Mouse (Mus musculus) thymus, adult 2 months (tissue): Measurements from ENCODE around the gene Epn1. TPM values are rescaled to one million over a fixed set of nuclear protein-coding genes. Genes with fewer than 3 reads are reported as not detected.
"Not testable (repeated sequence)": the region's sequence is repeated elsewhere in the genome, so short reads cannot be mapped to it uniquely, and the experiment has no call there.

Experiments
- DNase-seq: peaks from one replicate; pipeline ENCODE4 v3.0.0; 2021
- H3K27ac ChIP-seq: fragments of 200-500 bp; 2 replicates; pipeline ENCODE4 v1.5.1; 2012; ENCODE audit warnings: low read length, control low read depth; ENCODE audit not compliant: control insufficient read depth, insufficient read depth
- H3K27me3 ChIP-seq: fragments of 200-500 bp; 2 replicates; pipeline ENCODE4 v1.6.1; 2012; ENCODE audit warnings: mild to moderate bottlenecking, low read length, moderate library complexity, mixed read lengths; ENCODE audit not compliant: control insufficient read depth, insufficient read depth
- H3K36me3 ChIP-seq: fragments of 200-500 bp; 2 replicates; pipeline ENCODE4 v1.6.1; 2012; ENCODE audit warnings: mild to moderate bottlenecking, low read length, moderate library complexity; ENCODE audit not compliant: control insufficient read depth, insufficient read depth
- H3K4me1 ChIP-seq: fragments of 200-500 bp; replicated peaks from 2 replicates; pipeline ENCODE4 v1.6.1; 2012; ENCODE audit warnings: low read length; ENCODE audit not compliant: control insufficient read depth, insufficient read depth
- H3K4me3 ChIP-seq: fragments of 200-500 bp; 2 replicates; pipeline ENCODE4 v1.5.1; 2012; ENCODE audit warnings: mild to moderate bottlenecking, low read length, control low read depth, moderate library complexity; ENCODE audit not compliant: control insufficient read depth, insufficient read depth
- CTCF ChIP-seq: fragments of 200-500 bp; IDR thresholded peaks from 2 replicates; pipeline ENCODE4 v1.5.1; 2012; ENCODE audit warnings: mild to moderate bottlenecking, control low read depth, low read length, moderate library complexity, borderline replicate concordance; ENCODE audit not compliant: control insufficient read depth, poor library complexity, insufficient read depth; ENCODE audit errors: extremely low read depth
- POLR2A ChIP-seq: fragments of 200-500 bp; IDR thresholded peaks from 2 replicates; pipeline ENCODE4 v1.6.1; 2012; ENCODE audit warnings: mild to moderate bottlenecking, low read length, control low read depth, moderate library complexity; ENCODE audit not compliant: control insufficient read depth, poor library complexity, insufficient read depth; ENCODE audit errors: extremely low read depth
- WGBS: fragments of 180-500 bp; shearing (Covaris S2); methylation state at CpG from one replicate; pipeline ENCODE4 v1.1.7; 2018; 5-methylcytosine and 5-hydroxymethylcytosine counted together
- polyA plus RNA-seq: library from polyadenylated mRNA; depleted of rRNA; stranded (reverse); fragments of >200 nt; gene quantifications from 2 replicates; pipeline ENCODE4 v1.2.3, GENCODE M21; 2012

Gene Epn1
- polyA plus RNA-seq, 1 experiment: 230 TPM

DNA sequence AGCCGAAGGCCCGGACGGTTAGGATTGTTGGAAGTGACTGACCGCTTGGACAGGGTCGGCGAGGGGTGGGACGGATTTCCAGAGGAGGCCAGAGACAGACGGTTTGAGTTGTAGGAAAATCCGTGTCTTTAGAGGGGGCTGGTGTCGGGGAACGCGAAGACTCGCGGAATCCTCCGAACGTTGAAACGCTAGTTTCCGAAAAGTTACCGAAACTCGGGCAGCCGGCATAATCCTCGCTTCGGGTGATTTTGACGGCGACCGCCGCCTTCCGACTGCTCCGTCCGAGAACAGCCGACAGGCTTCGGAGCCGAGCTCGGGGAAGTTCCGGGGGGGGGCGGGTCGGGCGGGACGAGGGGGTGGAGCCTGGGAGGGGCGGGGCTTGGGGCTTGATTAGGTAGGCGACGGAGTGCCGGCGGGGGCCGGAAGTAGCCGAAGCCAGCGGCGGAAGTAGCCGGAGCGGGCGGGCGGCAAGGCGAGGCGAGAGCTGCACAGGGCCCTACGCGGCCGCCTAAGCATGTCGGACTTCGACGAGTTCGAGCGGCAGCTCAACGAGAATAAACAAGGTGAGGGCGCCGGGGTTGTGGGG lies 18.2 kb upstream of the Epn1 start, which contains the start of gene U2af2:
Gene U2af2, plus strand, starts transcription at position 370 of the 586 bp plus-strand sequence.
- Histone ChIP-seq H3K4me3 (peak within 1 kb of the TSS; percentile 85), H3K27me3 (peaks cover 4% of the 10 kb centered on the region; the same call in 1 of the 2 replicates), H3K36me3 (peaks cover 8% of the 10 kb centered on the region), H3K27ac (peak within 1 kb of the TSS; percentile 97), H3K4me1 (peaks cover 15% of the 10 kb centered on the region)
- TF ChIP-seq POLR2A (peak; percentile 84), CTCF (no peak)
- peak; percentile 95 for DNase-seq
- WGBS: under 1% methylated on average over 65 of the region's 65 CpGs

DNA sequence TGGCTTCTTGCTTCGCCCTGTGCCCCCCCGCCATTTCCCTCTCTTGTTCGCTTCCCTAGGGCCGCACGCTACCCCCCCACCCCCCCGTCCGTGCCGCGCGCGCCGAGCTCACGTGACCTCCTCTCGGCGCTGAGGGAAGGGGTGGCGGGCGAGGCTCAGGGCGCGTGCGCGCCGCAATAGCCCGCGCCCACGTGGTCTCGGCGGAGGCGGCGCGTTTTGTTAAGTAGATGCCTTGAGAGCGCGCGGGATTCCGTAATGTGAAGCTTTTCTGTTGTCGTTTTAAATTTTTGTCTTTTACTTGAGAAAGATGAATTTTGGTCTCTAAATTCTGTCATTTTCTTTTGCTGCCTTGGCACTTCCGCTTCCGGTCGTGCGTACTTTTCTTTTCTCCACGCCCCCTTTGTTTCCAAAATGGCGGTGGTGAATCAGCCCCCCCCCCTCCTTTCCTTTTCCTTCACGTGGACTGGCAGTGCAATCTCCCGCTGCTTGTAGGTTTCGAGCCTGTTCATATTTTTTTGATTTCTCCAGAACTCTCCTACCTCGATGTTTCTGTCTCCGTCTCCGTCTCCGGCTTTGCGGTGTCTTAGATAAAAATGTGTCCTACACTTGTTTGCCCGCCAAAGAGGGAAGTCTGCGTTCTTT lies 17.6 kb upstream of the Epn1 start:
- WGBS: 0% methylated on average over 51 of the region's 51 CpGs

DNA sequence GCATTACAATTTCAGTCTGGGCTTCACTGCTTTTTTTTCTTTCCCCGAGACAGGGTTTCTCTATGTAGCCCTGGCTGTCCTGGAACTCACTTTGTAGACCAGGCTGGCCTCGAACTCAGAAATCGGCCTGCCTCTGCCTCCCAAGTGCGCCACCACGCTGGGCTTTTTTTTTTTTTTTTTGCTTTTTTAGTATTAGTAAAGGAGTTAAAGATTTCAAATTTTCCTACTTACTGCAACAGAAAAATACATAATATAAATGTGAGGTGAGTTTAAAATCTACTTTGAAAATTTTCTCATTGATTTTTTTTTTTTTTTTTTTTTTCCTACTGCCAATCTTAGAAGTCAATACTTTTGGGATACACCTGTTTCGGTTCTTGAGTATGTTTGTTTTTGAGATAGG lies 15.1 kb upstream of the Epn1 start:
- no peak for TF ChIP-seq CTCF
- TF ChIP-seq POLR2A: no peak
- no peak for DNase-seq
- no peaks in the 10 kb centered on the region for H3K27me3 ChIP-seq
- H3K4me1 ChIP-seq: peaks cover 8% of the 10 kb centered on the region
- H3K36me3 ChIP-seq: peaks cover 35% of the 10 kb centered on the region
- WGBS: 94% methylated on average over 6 of the region's 6 CpGs
- H3K4me3 ChIP-seq: no peak overlapping the region
- no peak overlapping the region for H3K27ac ChIP-seq

More for the DNA sequence above, 17.6 kb upstream of the Epn1 start:
- peaks cover 11% of the 10 kb centered on the region for H3K36me3 ChIP-seq
- H3K4me1 ChIP-seq: peaks cover 13% of the 10 kb centered on the region
- no peak for DNase-seq
- H3K27me3 ChIP-seq: no peaks in the 10 kb centered on the region
- peak overlapping the region; percentile 59 for H3K4me3 ChIP-seq
- H3K27ac ChIP-seq: peak overlapping the region; percentile 76
- no peak; the same call in 1 of the 2 replicates for TF ChIP-seq POLR2A
- TF ChIP-seq CTCF: no peak

DNA sequence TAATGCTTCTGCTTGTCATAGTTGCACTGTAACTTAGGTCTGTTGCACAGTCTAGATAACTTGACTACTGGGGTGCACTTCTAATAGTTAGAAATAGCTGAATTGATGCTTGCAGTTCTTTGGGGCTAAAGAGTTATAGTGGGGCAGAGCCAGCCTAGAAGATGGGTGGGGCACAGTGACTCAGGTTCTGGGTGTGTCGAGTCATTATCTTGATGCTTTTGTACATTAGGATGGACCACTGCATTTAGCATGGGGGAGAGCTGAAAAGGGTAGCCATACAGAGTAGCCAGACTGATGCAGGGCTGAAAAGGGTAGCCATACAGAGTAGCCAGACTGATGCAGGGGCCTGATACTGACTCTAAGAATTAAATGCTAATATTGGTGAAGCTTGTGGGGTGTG lies 6.4 kb upstream of the Epn1 start:
- Histone ChIP-seq H3K27me3 (no peaks in the 10 kb centered on the region), H3K4me3 (no peak overlapping the region), H3K27ac (no peak overlapping the region), H3K4me1 (no peaks in the 10 kb centered on the region), H3K36me3 (peaks cover 95% of the 10 kb centered on the region)
- TF ChIP-seq CTCF (no peak), POLR2A (no peak)
- WGBS: 86% methylated on average over 1 of the region's 1 CpGs
- DNase-seq: no peak

DNA sequence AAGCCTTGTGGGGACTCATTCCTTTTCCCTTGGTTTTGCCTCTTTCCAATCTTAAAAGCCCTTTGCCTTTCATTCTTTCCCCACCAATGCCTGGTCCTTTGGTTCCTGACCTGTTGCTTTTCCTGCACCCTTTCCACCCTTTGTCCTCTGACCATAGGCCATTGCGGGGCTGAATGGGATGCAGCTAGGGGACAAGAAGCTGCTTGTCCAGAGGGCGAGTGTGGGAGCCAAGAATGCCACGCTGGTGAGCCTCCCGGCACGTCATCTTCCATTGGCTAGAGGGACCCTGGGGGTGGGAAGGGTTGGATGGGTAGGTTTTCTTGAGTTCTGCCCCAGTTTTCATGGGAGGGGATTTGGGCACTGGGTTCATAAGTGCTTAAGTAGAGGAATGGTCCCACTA lies 5.1 kb upstream of the Epn1 start:
- no peak for DNase-seq
- Histone ChIP-seq H3K4me1 (no peaks in the 10 kb centered on the region), H3K36me3 (peaks cover 87% of the 10 kb centered on the region), H3K27ac (no peak overlapping the region), H3K27me3 (no peaks in the 10 kb centered on the region), H3K4me3 (no peak overlapping the region)
- TF ChIP-seq POLR2A: no peak
- WGBS: 95% methylated on average over 5 of the region's 5 CpGs

DNA sequence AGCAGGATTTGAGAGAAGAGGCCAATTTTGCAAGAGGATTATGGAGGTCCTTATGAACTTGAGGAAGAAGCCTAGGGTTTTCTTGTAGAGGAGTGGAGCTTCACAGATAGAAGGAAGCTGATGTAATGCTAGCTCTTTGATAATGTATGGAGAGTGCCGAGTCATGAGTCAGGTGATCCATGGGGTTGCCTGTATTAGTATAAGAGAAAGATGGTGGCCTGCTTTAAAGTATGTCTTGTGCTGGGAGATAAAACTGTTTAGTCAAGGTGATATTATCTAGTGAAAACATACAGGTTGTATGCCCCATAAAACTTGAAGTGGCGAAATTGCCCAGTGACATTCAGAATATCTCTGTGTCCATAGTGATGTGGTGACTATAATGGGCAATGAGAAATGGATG lies 3.1 kb upstream of the Epn1 start:
- WGBS: 93% methylated on average over 2 of the region's 2 CpGs
- peaks cover 7% of the 10 kb centered on the region for H3K4me1 ChIP-seq
- DNase-seq: no peak
- H3K36me3 ChIP-seq: peaks cover 67% of the 10 kb centered on the region
- H3K4me3 ChIP-seq: no peak overlapping the region
- TF ChIP-seq CTCF (no peak), POLR2A (no peak)
- no peaks in the 10 kb centered on the region for H3K27me3 ChIP-seq
- H3K27ac ChIP-seq: no peak overlapping the region

DNA sequence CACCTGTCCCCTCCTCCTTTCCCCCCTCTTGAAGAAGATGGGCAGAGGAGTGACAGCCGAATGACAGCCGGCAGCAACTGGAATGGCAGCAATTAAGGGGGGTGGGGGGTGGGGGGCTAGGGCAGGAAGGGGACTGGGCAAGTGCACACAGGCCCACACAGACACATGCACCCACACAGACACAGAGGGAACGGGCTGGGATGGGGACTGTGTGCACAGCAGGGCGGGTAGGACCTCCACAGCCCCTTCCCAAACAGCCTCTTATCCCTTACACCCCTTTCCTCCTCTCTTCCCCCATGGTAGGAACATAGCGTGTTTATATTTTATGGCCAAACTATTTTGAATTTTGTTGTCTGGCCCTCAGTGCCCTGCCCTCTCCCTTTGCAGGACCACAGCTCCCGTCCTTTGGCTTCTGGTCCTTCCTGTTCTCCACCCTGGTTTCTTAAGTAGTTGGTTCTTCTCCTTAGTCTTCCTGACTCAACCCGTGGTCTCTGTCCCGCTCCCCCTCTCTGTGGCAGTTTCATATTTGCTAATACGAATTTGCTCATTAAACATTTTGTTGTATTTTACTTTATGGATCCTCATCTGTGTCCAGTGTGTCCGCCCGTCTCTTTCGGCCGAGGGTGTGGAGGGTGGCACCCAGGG lies 548 bp upstream of the Epn1 start:
- DNase-seq, H3K27ac ChIP-seq, H3K27me3 ChIP-seq, H3K4me1 ChIP-seq: not testable (repeated sequence)
- H3K36me3 ChIP-seq: peaks cover 46% of the 10 kb centered on the region
- peak overlapping the region; percentile 20; the same call in 1 of the 2 replicates for H3K4me3 ChIP-seq
- WGBS: 58% methylated on average over 9 of the region's 13 CpGs
